ENCODE assay signal across 8 mouse cellular contexts in genomic region chr2:34371441-34372304, GRCm38 (mm10). TPM values are rescaled to one million over a fixed set of nuclear protein-coding genes. Genes with fewer than 3 reads are reported as not detected.
DNase-seq lines count a peak whose midpoint lies in the region; ATAC-seq and TF ChIP-seq lines count a peak whose summit lies in the region.

No protein-coding gene starts in this region.

- intact Hi-C loops in left cerebral cortex, postnatal 4 days (cut with DNase I): loop anchor here (5.0 kb wide), 2 partner anchors 146 to 271 kb away; no protein-coding TSS in a partner anchor

- peak; percentile 48 for ATAC-seq in forebrain, embryonic 11.5 days (replicated peaks; ENCODE audit: low FRiP score)
- ATAC-seq in hindbrain, embryonic 11.5 days (ENCODE audit: low FRiP score): peak; percentile 36

- no peak for TF ChIP-seq CTCF in brain, embryonic 14.5 days (IDR thresholded peaks at IDR 0.05; ENCODE audit: borderline replicate concordance, extremely low read depth, insufficient read depth, insufficient read length)

- peak overlapping the region; percentile 84 for H3K4me3 ChIP-seq in forebrain, embryonic 11.5 days (ENCODE audit: low read depth, low read length)
- H3K4me3 ChIP-seq in hindbrain, embryonic 11.5 days (ENCODE audit: low read depth, low read length): peak overlapping the region; percentile 95
- H3K4me3 ChIP-seq in midbrain, embryonic 10.5 days: peak overlapping the region; percentile 78

- TF ChIP-seq POLR2A in brain, embryonic 14.5 days (IDR thresholded peaks at IDR 0.05; ENCODE audit: borderline replicate concordance, extremely low read depth, insufficient read depth, insufficient read length, poor library complexity, severe bottlenecking): peak; percentile 38; the same call in 1 of the 2 replicates

- 0 out of 2 replicates have a peak, but pooled peaks cover 2% of the 10 kb centered on the region for H3K27me3 ChIP-seq in forebrain, embryonic 11.5 days (ENCODE audit: control insufficient read depth, insufficient read depth, low read length)
- no peaks in the 10 kb centered on the region for H3K27me3 ChIP-seq in hindbrain, embryonic 11.5 days (ENCODE audit: control insufficient read depth, insufficient read depth, low read length)
- peaks cover 25% of the 10 kb centered on the region for H3K27me3 ChIP-seq in midbrain, embryonic 10.5 days (ENCODE audit: low read depth, poor library complexity, severe bottlenecking)

- H3K9ac ChIP-seq in forebrain, embryonic 11.5 days (ENCODE audit: low read length): peak overlapping the region; percentile 95
- H3K9ac ChIP-seq in hindbrain, embryonic 11.5 days (ENCODE audit: low read depth, low read length): peak overlapping the region; percentile 99

- WGBS in forebrain, embryonic 11.5 days: under 1% methylated on average over 78 of the region's 118 CpGs
- under 1% methylated on average over 51 of the region's 118 CpGs for WGBS in hindbrain, embryonic 11.5 days
- WGBS in midbrain, embryonic 10.5 days: under 1% methylated on average over 76 of the region's 118 CpGs

- H3K4me1 ChIP-seq in forebrain, embryonic 11.5 days (replicated peaks; ENCODE audit: control insufficient read depth, insufficient read depth, low read length): peaks cover 3% of the 10 kb centered on the region; the same call in 1 of the 2 replicates
- H3K4me1 ChIP-seq in hindbrain, embryonic 11.5 days (replicated peaks; ENCODE audit: control insufficient read depth, insufficient read depth, low read length): no peaks in the 10 kb centered on the region
- H3K4me1 ChIP-seq in midbrain, embryonic 10.5 days: peaks cover 58% of the 10 kb centered on the region

- peak overlapping the region; percentile 98 for H3K27ac ChIP-seq in forebrain, embryonic 11.5 days (ENCODE audit: low read depth, low read length)
- peak overlapping the region; percentile 99 for H3K27ac ChIP-seq in hindbrain, embryonic 11.5 days (ENCODE audit: low read depth, low read length)
- peak overlapping the region; percentile 99 for H3K27ac ChIP-seq in midbrain, embryonic 10.5 days (replicated peaks)

- peak; percentile 68 for DNase-seq in Muller cell, postnatal 12 days (ENCODE audit: inconsistent ontology term)
- DNase-seq in brain, embryonic 14.5 days (ENCODE audit: low read depth): peak; percentile 70
- DNase-seq in forebrain, embryonic 11.5 days (ENCODE audit: low spot score): peak; percentile 86
- peak; percentile 80 for DNase-seq in hindbrain, embryonic 11.5 days (ENCODE audit: low spot score)
- DNase-seq in left cerebral cortex, postnatal 4 days: peak; percentile 66
- peak; percentile 71 for DNase-seq in midbrain, embryonic 10.5 days (ENCODE audit: low spot score)
- peak; percentile 57 for DNase-seq in right cerebral cortex, postnatal 4 days
- DNase-seq in frontal cortex, postnatal 36 days (ENCODE audit: low spot score in 2 of 2): no peak

- H3K36me3 ChIP-seq in forebrain, embryonic 11.5 days (ENCODE audit: control insufficient read depth, insufficient read depth, low read length): no peaks in the 10 kb centered on the region
- H3K36me3 ChIP-seq in hindbrain, embryonic 11.5 days (ENCODE audit: control insufficient read depth, insufficient read depth, low read length): no peaks in the 10 kb centered on the region
- no peaks in the 10 kb centered on the region for H3K36me3 ChIP-seq in midbrain, embryonic 10.5 days

- peak overlapping the region; percentile 94 for H3K4me2 ChIP-seq in forebrain, embryonic 11.5 days (ENCODE audit: low read depth, low read length, severe bottlenecking)
- peak overlapping the region; percentile 72 for H3K4me2 ChIP-seq in hindbrain, embryonic 11.5 days (replicated peaks; ENCODE audit: low read depth, low read length)

- H3K9me3 ChIP-seq in forebrain, embryonic 11.5 days (ENCODE audit: control insufficient read depth, low read length): no peaks in the 10 kb centered on the region
- H3K9me3 ChIP-seq in hindbrain, embryonic 11.5 days (ENCODE audit: control insufficient read depth, low read length): no peaks in the 10 kb centered on the region
- no peaks in the 10 kb centered on the region for H3K9me3 ChIP-seq in midbrain, embryonic 10.5 days (replicated peaks)

RNA-seq across cellular contexts. Expression of gene Pbx3, which starts 1.3 kb away (rescaled TPM):
- polyA plus RNA-seq in brain, embryonic 14.5 days (2012; rRNA removed): 126 and 187 TPM in 2 replicates
- 46.1 and 51.5 TPM in 2 replicates for polyA plus RNA-seq in forebrain, embryonic 11.5 days (2014; fragmentation: Nextera tagmentation; extraction: Ambion mirVana)
- polyA plus RNA-seq in hindbrain, embryonic 11.5 days (2014; fragmentation: Nextera tagmentation; extraction: Ambion mirVana): 87.4 and 90.3 TPM in 2 replicates
- total RNA-seq in left cerebral cortex, postnatal 4 days (2021): 10 to 100 TPM; 24.7 to 35.9 TPM
- 32.3 and 35.9 TPM in 2 replicates for polyA plus RNA-seq in midbrain, embryonic 10.5 days (2016; fragmentation: Nextera tagmentation; extraction: Ambion mirVana)

RNA-seq across cellular contexts. Expression of gene Mapkap1, which starts 34.9 kb away (rescaled TPM):
- 72.2 and 74.7 TPM in 2 replicates for polyA plus RNA-seq in brain, embryonic 14.5 days (2012; rRNA removed)
- 96.3 and 115 TPM in 2 replicates for polyA plus RNA-seq in forebrain, embryonic 11.5 days (2014; fragmentation: Nextera tagmentation; extraction: Ambion mirVana)
- polyA plus RNA-seq in hindbrain, embryonic 11.5 days (2014; fragmentation: Nextera tagmentation; extraction: Ambion mirVana): 92.5 and 101 TPM in 2 replicates
- total RNA-seq in left cerebral cortex, postnatal 4 days (2021): 10 to 100 TPM; 81.2 to 81.3 TPM
- polyA plus RNA-seq in midbrain, embryonic 10.5 days (2016; fragmentation: Nextera tagmentation; extraction: Ambion mirVana): 93.4 and 103 TPM in 2 replicates

Comparison
In these comparisons a context has a peak if more than half of its experiments do, and no peak if none do; other contexts are left out.
1. DNase-seq: peak in Muller cell, postnatal 12 days (single experiment), brain, embryonic 14.5 days (single experiment), forebrain, embryonic 11.5 days (single experiment), hindbrain, embryonic 11.5 days (single experiment), left cerebral cortex, postnatal 4 days (single experiment), midbrain, embryonic 10.5 days (single experiment) and right cerebral cortex, postnatal 4 days (single experiment); none in frontal cortex, postnatal 36 days (0 of 2).
2. Peak in every context shown above with its lines, with median percentiles within 50 percentile points of each other: H3K27ac ChIP-seq and H3K4me3 ChIP-seq.